Mouse (Mus musculus) testis, adult 2 months (tissue): Measurements from ENCODE around the gene Phospho1.

Source experiments
- CTCF ChIP-seq: fragments of 200-500 bp; IDR thresholded peaks from 2 replicates; pipeline ENCODE4 v1.5.1; 2012; ENCODE audit warnings: low read depth, mild to moderate bottlenecking, inconsistent platforms, low read length, moderate library complexity; ENCODE audit not compliant: control insufficient read depth, insufficient read depth, insufficient replicate concordance
- POLR2A ChIP-seq: fragments of 200-500 bp; IDR thresholded peaks from 2 replicates; pipeline ENCODE4 v1.6.1; 2012; ENCODE audit warnings: low read depth, mild to moderate bottlenecking, inconsistent platforms, low read length, moderate library complexity; ENCODE audit not compliant: control insufficient read depth

DNA sequence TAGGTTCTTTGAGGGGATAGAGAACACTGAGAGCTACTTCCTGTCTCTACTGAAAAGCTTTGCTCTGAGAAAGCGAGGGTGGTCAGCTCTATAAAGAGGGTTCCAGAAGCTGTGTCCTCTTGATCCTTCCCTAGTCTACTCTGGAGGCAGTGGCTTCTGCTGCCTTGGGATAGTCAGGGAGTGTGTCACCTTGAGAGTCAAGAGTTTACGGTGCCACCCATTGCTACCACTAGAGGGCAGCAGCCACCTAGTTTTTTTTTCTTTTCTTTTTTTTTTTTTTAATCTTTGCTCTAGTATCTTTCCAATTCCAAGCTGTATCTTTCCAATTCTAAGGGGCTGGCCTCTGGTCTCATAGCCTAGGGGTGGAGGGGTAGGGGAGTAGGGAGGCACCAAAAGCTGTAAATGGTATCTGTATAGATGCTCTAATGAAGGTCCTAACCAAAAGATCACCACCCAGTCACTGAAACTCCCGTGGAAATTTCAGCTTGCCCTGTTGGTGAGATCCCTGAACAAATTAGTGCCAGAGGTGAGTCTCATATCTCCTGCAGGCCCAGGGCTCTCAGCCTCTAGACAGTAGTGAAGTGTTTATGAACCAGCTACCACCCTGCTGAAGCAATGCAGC lies 3.3 kb downstream of the Phospho1 start:
- no peak for TF ChIP-seq POLR2A
- peak; percentile 45; the same call in 1 of the 2 replicates for TF ChIP-seq CTCF
